Mouse (Mus musculus): ENCODE results near the gene Gcm1.

Gene Gcm1

GRCm38 (mm10) chr9:78051677-78052076, at the start of gene Gcm1:
TSS of gene Gcm1 (plus strand) at chr9:78051924.
- DNase-seq: peak; percentile 47

GRCm38 (mm10) chr9:78003278-78003677, 48.4 kb upstream of the Gcm1 start:
- no peak for DNase-seq

GRCm38 (mm10) chr9:78005481-78005880, 46.2 kb upstream of the Gcm1 start:
- peak; percentile 43 for DNase-seq

GRCm38 (mm10) chr9:78006209-78007001, 45.3 kb upstream of the Gcm1 start:
- peak; percentile 90 for DNase-seq

GRCm38 (mm10) chr9:78009382-78009781, 42.3 kb upstream of the Gcm1 start:
- DNase-seq: no peak

GRCm38 (mm10) chr9:78010187-78010586, 41.5 kb upstream of the Gcm1 start:
- no peak for DNase-seq

GRCm38 (mm10) chr9:78010707-78011106, 41.0 kb upstream of the Gcm1 start:
- DNase-seq: no peak

- DNase-seq: no peak
Measured at GRCm38 (mm10) chr9:78012066-78012465, 39.7 kb upstream of the Gcm1 start.

- DNase-seq: no peak
Measured at GRCm38 (mm10) chr9:78012681-78013080, 39.0 kb upstream of the Gcm1 start.

GRCm38 (mm10) chr9:78013813-78014212, 37.9 kb upstream of the Gcm1 start:
- DNase-seq: no peak

- DNase-seq: peak; percentile 23
Measured at GRCm38 (mm10) chr9:78015816-78016215, 35.9 kb upstream of the Gcm1 start.

- DNase-seq: peak; percentile 21
Measured at GRCm38 (mm10) chr9:78016288-78016687, 35.4 kb upstream of the Gcm1 start.

GRCm38 (mm10) chr9:78021256-78021655, 30.5 kb upstream of the Gcm1 start:
- peak; percentile 49 for DNase-seq

- DNase-seq: peak; percentile 43
Measured at GRCm38 (mm10) chr9:78022187-78022945, 29.4 kb upstream of the Gcm1 start.

GRCm38 (mm10) chr9:78024823-78025222, 26.9 kb upstream of the Gcm1 start:
- DNase-seq: peak; percentile 69

- peak; percentile 50 for DNase-seq
Measured at GRCm38 (mm10) chr9:78027099-78027498, 24.6 kb upstream of the Gcm1 start.

- DNase-seq: no peak
Measured at GRCm38 (mm10) chr9:78030835-78031456, 20.8 kb upstream of the Gcm1 start.

GRCm38 (mm10) chr9:78032930-78033329, 18.8 kb upstream of the Gcm1 start:
- DNase-seq: no peak

GRCm38 (mm10) chr9:78035296-78035695, 16.4 kb upstream of the Gcm1 start:
- DNase-seq: no peak

- DNase-seq: no peak
Measured at GRCm38 (mm10) chr9:78035831-78036230, 15.9 kb upstream of the Gcm1 start.

- peak; percentile 76 for DNase-seq
Measured at GRCm38 (mm10) chr9:78038755-78039489, 12.8 kb upstream of the Gcm1 start.

GRCm38 (mm10) chr9:78045171-78045570, 6.6 kb upstream of the Gcm1 start:
- no peak for DNase-seq

GRCm38 (mm10) chr9:78046755-78047154, 5.0 kb upstream of the Gcm1 start:
- peak; percentile 13 for DNase-seq
